Mouse (Mus musculus) gonadal fat pad, adult 2 months (tissue): ENCODE measurements at regions not wholly inside any gene's neighbourhood (a gene's known extent, or its start where the extent isn't known, plus 50 kb on each side); places are given as distances from the start of the nearest gene placed in this dataset.

Source experiments
- DNase-seq: peaks from one replicate; pipeline ENCODE4 v3.0.0-alpha.2; 2012; ENCODE audit warnings: low read depth

DNA sequence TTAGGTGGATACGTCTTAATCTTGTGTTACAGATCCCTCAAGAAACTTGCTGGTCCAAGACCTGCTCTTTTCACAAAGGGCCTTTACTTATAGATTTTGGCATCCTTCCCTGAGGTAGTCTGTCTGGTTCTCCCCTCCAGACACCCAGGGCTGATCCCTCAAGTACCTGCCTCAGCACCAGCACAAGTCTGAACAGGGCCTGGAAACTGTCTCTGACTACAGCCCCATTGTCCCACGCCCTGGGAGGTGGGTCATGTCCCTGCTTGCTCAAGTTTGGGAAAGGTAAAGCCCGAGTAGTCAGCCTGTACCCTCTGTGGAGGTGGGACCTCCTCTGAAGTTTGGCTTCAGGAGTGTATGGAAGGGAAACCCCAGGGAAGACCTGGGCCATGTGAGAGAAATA is 323.3 kb downstream of the Gm49356 start:
- peak; percentile 86 for DNase-seq

GRCm38 (mm10) chr15:59214096-59214495 is 325.0 kb downstream of the Gm49356 start:
- DNase-seq: no peak

DNA sequence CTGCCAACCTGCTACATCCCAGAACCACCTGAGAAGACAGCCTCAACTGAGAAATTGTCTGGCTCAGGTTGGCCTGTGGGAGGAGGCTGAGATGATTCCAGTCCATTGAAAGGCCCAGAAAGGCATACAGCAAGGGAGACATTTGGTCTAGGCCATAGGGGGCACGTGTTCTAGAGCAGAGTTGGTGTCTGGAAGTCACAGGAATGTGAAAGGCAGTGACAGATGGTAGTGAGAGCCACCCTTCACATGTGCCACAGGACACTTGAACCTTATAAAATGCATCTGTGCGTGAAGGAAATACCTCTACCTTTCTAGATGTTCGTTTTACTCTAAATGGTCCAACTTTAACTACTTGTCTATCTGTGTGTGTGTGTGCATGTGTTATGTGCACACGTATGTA is 326.1 kb downstream of the Gm49356 start:
- DNase-seq: no peak

- DNase-seq: no peak
Measured at GRCm38 (mm10) chr15:59217481-59217880, 328.4 kb downstream of the Gm49356 start.

- no peak for DNase-seq
Measured at GRCm38 (mm10) chr15:59218916-59219315, 329.8 kb downstream of the Gm49356 start.

- DNase-seq: no peak
Measured at GRCm38 (mm10) chr15:59225637-59226036, 336.5 kb downstream of the Gm49356 start.

- no peak for DNase-seq
Measured at GRCm38 (mm10) chr15:59227293-59227692, 338.2 kb downstream of the Gm49356 start.

GRCm38 (mm10) chr15:59230536-59230935 is 341.4 kb downstream of the Gm49356 start:
- DNase-seq: no peak

GRCm38 (mm10) chr15:59231703-59232102 is 342.6 kb downstream of the Gm49356 start:
- no peak for DNase-seq

DNA sequence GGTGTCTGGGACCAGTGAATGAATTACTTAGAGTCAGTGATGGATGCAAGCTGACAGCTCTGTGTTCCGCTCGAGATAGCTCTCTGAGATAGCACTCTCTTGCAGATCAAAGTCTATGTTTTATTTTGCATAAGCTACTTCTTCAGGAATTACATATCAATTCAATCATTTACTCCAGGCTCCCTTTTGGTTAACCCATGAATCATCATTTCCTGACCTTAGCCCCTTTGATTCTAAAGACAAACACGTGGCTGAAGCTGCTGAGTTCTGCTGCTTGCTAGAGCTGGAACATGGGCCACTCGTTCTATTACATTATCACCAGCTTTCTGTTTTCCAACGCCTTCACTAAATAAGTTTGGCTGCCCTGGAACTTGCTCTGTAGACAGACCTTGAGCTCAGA is 343.2 kb downstream of the Gm49356 start:
- DNase-seq: no peak

GRCm38 (mm10) chr15:59237446-59238161 is 348.5 kb downstream of the Gm49356 start:
- no peak for DNase-seq

DNA sequence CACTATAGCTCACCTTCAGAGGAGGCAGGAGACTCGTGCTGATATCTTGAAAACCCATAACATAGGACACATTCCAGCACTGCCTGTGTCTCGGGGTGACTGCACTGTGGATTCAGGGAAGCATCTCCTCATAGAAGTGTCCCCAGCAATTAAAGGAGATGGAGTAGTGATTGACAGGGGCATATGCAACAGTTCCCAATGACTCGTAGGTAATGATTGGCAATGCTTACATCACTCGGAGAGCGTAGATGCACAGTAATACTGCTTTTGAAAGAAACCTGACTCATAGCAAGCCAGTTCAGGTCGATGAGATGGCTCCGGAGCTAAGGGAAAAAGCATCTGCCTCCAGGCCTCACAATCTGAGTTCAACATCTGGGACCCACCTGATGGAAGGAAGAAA is 352.7 kb downstream of the Gm49356 start:
- DNase-seq: no peak

DNA sequence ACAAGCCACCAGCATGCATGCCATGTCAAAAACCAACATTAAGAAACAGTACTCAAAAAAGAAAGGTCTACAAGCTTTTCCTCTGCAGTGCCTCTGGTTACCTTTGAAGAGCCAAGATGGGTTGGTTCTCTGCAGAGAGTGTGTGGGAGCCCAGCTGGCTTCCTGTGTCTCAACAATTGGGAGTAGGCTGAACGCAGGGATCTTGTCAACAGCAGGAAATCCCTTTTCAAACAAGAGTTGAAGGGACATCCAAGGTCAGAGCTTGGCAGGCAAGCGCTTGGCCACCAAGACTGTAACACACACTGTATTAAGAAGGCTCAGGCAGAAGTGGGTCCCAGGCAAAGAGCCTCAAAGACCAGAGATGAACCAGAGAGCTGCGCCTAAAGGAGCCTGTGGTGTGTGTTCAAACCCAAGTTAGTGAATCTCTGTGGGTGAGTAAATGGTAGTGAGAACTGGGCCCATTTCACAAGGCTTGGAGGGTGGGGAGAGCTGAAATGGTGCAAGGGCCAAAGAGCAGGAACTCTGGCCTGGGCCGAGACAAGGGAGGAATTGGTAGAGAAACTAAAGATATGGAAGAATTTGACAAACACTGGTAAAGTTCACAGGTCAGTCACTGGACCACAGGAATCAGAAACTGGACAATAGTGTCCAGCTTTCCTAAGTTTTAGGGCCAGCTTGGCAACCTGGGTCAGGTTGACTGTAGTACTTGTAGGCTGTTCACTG is 357.0 kb downstream of the Gm49356 start:
- DNase-seq: no peak

DNA sequence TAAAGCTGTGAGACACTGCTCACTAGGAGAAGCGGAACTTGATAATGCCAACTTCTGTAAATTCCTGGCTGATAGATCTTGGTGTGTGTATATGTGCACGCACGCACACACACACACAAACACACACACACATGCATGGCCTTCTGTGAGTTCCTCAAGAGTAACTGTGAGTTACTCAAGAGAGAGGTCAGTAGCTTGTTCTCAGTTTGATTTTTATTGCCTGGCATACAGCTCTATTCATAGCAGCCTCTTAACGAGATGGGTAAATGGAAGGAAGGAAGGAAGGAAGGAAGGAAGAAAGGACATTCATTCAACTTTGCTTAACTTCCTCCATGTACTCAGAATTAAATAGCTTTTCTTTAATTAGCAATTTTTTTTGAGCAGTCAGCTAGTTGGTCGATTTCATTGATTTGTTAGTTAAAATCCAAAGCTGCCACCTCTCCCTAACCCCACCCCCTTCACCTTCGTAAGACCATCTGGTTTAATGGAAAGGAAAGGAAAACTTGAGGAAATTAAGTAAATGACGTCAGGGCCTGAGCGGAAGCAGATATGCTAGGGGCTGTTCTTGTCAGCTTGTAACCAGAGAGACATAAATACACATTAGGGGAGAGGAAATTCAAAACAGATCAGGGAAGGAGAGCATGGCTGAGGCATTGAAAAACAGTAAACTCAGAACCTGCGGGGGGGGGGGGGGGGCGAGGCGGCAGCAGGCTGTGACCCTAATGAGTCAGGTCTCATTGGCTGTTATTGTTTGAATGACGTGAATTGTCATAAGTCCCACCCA is 359.6 kb downstream of the Gm49356 start:
- DNase-seq: no peak

GRCm38 (mm10) chr15:59261380-59261779 is 372.3 kb downstream of the Gm49356 start:
- no peak for DNase-seq

- no peak for DNase-seq
Measured at GRCm38 (mm10) chr15:59262380-59262779, 373.3 kb downstream of the Gm49356 start.

GRCm38 (mm10) chr15:59263433-59264328 is 374.6 kb downstream of the Gm49356 start:
- no peak for DNase-seq
